Mouse (Mus musculus) midbrain, postnatal 0 days (tissue): ENCODE measurements at regions not wholly inside any gene's neighbourhood (a gene's known extent, or its start where the extent isn't known, plus 50 kb on each side); places are given as distances from the start of the nearest gene placed in this dataset.

Experiments used
- ATAC-seq: fragments of 200-750 bp; cut with Nextera tagmentation; 2 replicates; pipeline ENCODE4 v1.8.0; 2017; ENCODE audit warnings: moderate number of reproducible peaks, mild to moderate bottlenecking, moderate TSS enrichment, moderate library complexity; ENCODE audit not compliant: low FRiP score
- DNase-seq: peaks from one replicate; pipeline ENCODE4 v3.0.0-alpha.2; 2015; ENCODE audit warnings: low spot score
- H3K27ac ChIP-seq: fragments of 300-500 bp; sonication (generic); 2 replicates; pipeline ENCODE4 v1.5.1; 2014; ENCODE audit warnings: low read depth, mild to moderate bottlenecking, low read length, mixed read lengths
- H3K27me3 ChIP-seq: fragments of 300-500 bp; sonication (generic); 2 replicates; pipeline ENCODE4 v1.6.1; 2014; ENCODE audit warnings: low read length, control low read depth, mixed read lengths; ENCODE audit not compliant: insufficient read depth
- H3K36me3 ChIP-seq: fragments of 300-500 bp; sonication (generic); 2 replicates; pipeline ENCODE4 v1.6.1; 2014; ENCODE audit warnings: low read length, control low read depth, mixed read lengths; ENCODE audit not compliant: insufficient read depth
- H3K4me1 ChIP-seq: fragments of 300-500 bp; sonication (generic); 2 replicates; pipeline ENCODE4 v1.6.1; 2014; ENCODE audit warnings: mild to moderate bottlenecking, control low read depth, antibody characterized with exemption, low read length, mixed read lengths; ENCODE audit not compliant: insufficient read depth
- H3K4me2 ChIP-seq: fragments of 300-500 bp; sonication (generic); 2 replicates; pipeline ENCODE4 v1.6.1; 2014; ENCODE audit warnings: low read depth, mild to moderate bottlenecking, low read length, mixed read lengths; ENCODE audit not compliant: poor library complexity, severe bottlenecking
- H3K4me3 ChIP-seq: fragments of 300-500 bp; sonication (generic); 2 replicates; pipeline ENCODE4 v1.5.1; 2014; ENCODE audit warnings: low read depth, mild to moderate bottlenecking, low read length, moderate library complexity
- H3K9ac ChIP-seq: fragments of 300-500 bp; sonication (generic); replicated peaks from 2 replicates; pipeline ENCODE4 v1.6.1; 2014; ENCODE audit warnings: mild to moderate bottlenecking, low read length, moderate library complexity, mixed read lengths; ENCODE audit not compliant: poor library complexity, severe bottlenecking
- H3K9me3 ChIP-seq: fragments of 300-500 bp; sonication (generic); 2 replicates; pipeline ENCODE4 v1.6.1; 2016; ENCODE audit warnings: low read length, control low read depth
- CTCF ChIP-seq: IDR thresholded peaks from 2 replicates; pipeline ENCODE4 v1.5.1; 2016; ENCODE audit warnings: antibody characterized with exemption, mild to moderate bottlenecking
- WGBS: fragments of 180-500 bp; shearing (Covaris S2); extraction: QIAGEN DNeasy Blood & Tissue Kit; methylation state at CpG from one replicate; pipeline ENCODE4 v1.1.7; 2014; 5-methylcytosine and 5-hydroxymethylcytosine counted together

DNA sequence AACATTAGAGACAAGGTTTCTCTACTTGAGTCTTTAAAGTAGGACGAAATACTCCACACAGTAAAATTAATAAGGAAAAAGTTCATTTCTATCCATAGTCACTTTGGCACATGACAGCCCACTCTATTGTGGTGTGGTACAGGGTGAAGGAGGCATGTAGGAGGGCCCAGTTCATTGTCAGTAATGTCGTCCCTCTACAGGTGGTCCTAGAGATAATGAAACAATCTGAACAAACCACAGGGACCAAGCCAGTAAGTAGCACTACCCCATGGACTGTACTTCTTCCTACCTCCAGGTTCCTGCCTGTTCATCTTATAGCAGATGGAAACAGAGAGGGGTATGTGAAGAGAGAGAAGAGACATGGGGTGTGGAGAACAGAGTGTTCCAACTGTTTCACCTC lies 102.1 kb upstream of the Mtap start:
- Histone ChIP-seq H3K4me3 (no peak overlapping the region), H3K9ac (no peak overlapping the region), H3K27me3 (no peaks in the 10 kb centered on the region), H3K4me2 (no peak overlapping the region), H3K9me3 (no peaks in the 10 kb centered on the region), H3K4me1 (no peaks in the 10 kb centered on the region), H3K36me3 (no peaks in the 10 kb centered on the region), H3K27ac (no peak overlapping the region)
- 88% methylated on average over 2 of the region's 2 CpGs for WGBS
- no peak for ATAC-seq
- no peak for DNase-seq
- TF ChIP-seq CTCF, result no peak

DNA sequence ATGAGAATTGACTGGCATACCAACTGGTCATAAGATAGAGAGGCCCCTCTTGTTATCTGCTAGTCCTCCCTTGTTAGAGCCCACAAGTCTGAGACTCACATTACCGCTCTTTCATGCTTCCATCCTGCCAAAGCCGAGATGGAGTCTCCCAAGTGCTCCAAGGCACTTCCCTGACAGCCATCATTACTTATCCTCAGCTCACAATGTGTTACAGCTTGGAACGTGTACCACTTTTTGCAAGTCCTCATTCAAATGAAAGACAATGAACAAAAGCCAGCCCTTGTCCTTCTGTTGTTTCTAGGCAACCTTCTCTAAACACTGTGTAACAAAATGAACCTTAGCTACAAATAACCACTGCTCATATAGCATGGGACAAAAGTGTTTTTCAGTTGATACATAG lies 102.6 kb upstream of the Mtap start:
- H3K4me2 ChIP-seq, result no peak overlapping the region
- no peak overlapping the region for H3K9ac ChIP-seq
- no peaks in the 10 kb centered on the region for H3K9me3 ChIP-seq
- no peak for TF ChIP-seq CTCF
- DNase-seq, result peak; percentile 10
- no peaks in the 10 kb centered on the region for H3K27me3 ChIP-seq
- no peak for ATAC-seq
- no peak overlapping the region for H3K27ac ChIP-seq
- no peak overlapping the region for H3K4me3 ChIP-seq
- H3K4me1 ChIP-seq, result no peaks in the 10 kb centered on the region
- H3K36me3 ChIP-seq, result no peaks in the 10 kb centered on the region
- WGBS, result 65% methylated on average over 3 of the region's 3 CpGs

DNA sequence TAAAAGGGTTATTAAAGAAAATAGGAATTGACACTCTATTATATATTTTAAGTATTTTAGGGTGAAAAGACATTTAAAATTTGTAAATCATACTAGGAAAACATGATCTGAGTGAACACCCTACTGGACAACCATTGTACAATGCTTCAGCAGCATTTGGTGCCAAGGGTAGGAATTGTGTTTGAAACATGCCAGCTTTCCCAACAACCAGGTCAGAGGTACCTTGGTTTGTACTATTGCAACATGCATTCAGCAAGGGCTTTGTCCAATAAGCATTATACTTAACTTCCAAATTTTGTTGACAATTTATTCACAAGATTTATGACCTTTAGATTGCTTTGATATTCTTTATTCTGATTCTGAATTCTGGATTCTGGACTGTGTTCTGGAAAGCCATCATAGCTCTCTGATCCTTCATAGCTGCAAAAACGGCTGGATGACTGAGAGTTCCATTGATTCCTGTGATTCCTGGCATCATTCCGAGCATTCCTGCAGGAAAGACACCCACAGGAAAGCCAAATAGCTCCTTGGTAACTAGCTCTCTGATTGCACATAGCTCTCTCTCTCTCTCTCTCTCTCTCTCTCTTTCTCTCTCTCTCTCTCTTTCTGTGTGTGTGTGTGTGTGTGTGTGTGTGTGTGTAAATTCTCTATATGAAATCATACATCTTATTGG lies 124.1 kb upstream of the Mtap start:
- 60% methylated on average over 2 of the region's 2 CpGs for WGBS
- Histone ChIP-seq H3K9ac (no peak overlapping the region), H3K4me1 (no peaks in the 10 kb centered on the region), H3K9me3 (no peaks in the 10 kb centered on the region), H3K4me2 (no peak overlapping the region), H3K27me3 (no peaks in the 10 kb centered on the region), H3K4me3 (no peak overlapping the region), H3K36me3 (no peaks in the 10 kb centered on the region), H3K27ac (no peak overlapping the region)
- ATAC-seq (no peak), DNase-seq (no peak)
- no peak for TF ChIP-seq CTCF

DNA sequence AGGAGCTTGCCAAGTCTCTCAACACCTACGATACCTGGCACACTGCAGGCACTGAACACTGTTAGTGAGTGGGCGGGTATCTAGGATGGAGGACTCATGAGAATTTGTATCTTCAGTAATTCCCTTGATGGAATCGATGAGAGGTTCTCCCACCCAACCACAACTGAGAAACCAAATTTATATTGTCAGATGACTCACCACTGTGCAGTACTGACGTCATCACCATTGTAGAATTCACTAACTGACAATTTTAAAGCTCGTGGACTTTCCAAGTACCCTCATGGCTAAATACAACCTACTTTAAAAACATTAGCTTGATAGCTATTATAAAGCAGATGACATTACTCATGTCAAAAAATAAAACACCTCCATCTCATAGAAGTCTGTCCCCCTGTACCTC lies 128.4 kb upstream of the Mtap start:
- no peak for TF ChIP-seq CTCF
- 88% methylated on average over 5 of the region's 5 CpGs for WGBS

DNA sequence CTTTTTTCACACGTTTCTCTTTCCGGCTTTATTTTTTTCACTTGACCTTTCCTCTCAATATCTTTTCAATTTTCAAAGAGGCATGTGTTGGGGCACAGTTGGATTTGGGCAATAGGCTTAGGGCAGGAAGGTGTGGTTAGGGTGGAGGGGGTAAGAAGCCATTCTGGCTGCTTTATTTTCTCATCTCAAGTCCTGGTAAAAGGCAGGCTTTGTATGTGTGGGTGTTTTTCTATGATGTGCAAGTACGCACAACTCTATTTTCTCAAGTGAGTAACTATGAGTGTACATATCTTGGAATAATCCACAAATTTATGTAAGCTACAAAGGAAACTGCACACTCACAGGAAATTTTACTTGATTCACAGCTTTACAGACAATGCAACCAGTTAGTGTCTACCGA lies 121.5 kb upstream of the Ifne start:
- Histone ChIP-seq H3K27ac (no peak overlapping the region), H3K4me3 (no peak overlapping the region), H3K4me1 (no peaks in the 10 kb centered on the region), H3K9ac (no peak overlapping the region), H3K36me3 (no peaks in the 10 kb centered on the region), H3K9me3 (no peaks in the 10 kb centered on the region), H3K27me3 (no peaks in the 10 kb centered on the region), H3K4me2 (no peak overlapping the region)
- 88% methylated on average over 4 of the region's 4 CpGs for WGBS
- ATAC-seq (no peak), DNase-seq (no peak)
- TF ChIP-seq CTCF, result no peak

More for the DNA sequence above, 128.4 kb upstream of the Mtap start:
- Histone ChIP-seq H3K27me3 (no peaks in the 10 kb centered on the region), H3K27ac (no peak overlapping the region), H3K36me3 (no peaks in the 10 kb centered on the region), H3K9me3 (no peaks in the 10 kb centered on the region), H3K4me3 (no peak overlapping the region), H3K4me1 (no peaks in the 10 kb centered on the region), H3K9ac (no peak overlapping the region), H3K4me2 (no peak overlapping the region)
- no peak for DNase-seq
- ATAC-seq, result no peak

DNA sequence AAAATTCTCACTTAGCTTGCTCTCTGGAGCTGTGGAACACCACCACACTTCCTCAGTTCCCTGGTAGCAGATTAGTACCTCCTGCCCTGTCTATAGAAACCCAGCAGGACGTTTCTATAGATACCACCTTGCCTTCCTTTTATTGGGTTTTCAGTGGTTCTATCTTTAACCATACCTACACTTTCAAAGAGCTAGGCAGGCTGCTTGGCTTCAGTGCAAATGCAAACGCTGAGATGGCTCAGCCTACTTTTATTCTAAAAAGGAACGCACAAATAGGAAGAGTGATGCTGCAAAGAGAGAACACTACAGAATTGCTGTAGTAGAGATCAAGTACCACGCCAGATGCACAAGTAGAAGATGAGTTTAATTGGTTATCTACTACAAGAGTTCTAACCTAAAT lies 120.9 kb upstream of the Ifne start:
- no peak for ATAC-seq
- Histone ChIP-seq H3K27ac (no peak overlapping the region), H3K4me2 (no peak overlapping the region), H3K9ac (no peak overlapping the region), H3K36me3 (no peaks in the 10 kb centered on the region), H3K9me3 (no peaks in the 10 kb centered on the region), H3K4me3 (no peak overlapping the region), H3K27me3 (no peaks in the 10 kb centered on the region), H3K4me1 (no peaks in the 10 kb centered on the region)
- WGBS, result 73% methylated on average over 4 of the region's 4 CpGs
- no peak for TF ChIP-seq CTCF
- no peak for DNase-seq
